Mouse (Mus musculus): ENCODE data around the gene Casp7. TPM values are rescaled to one million over a fixed set of nuclear protein-coding genes. Genes with fewer than 3 reads are reported as not detected.
A peak's percentile ranks its signal among the peaks of the same experiment; 100 is the strongest.
"Not testable (repeated sequence)": the region's sequence is repeated elsewhere in the genome, so short reads cannot be mapped to it uniquely, and the experiment has no call there.

The Casp7 gene
- polyA plus RNA-seq, 1 experiment from 2014 or later = 25.5 TPM

- Histone ChIP-seq H3K9ac (ENCODE audit: low read depth, low read length) (no peak overlapping the region), H3K9me3 (ENCODE audit: control insufficient read depth, low read length) (0 out of 2 replicates have a peak, but pooled peaks cover 3% of the 10 kb centered on the region), H3K36me3 (ENCODE audit: control insufficient read depth, insufficient read depth, low read length) (peaks cover 9% of the 10 kb centered on the region; the same call in 1 of the 2 replicates), H3K27me3 (replicated peaks; ENCODE audit: control insufficient read depth, insufficient read depth, low read length) (no peaks in the 10 kb centered on the region; the same call in 1 of the 2 replicates), H3K4me3 (ENCODE audit: low read length) (no peak overlapping the region), H3K4me1 (ENCODE audit: control insufficient read depth, insufficient read depth, low read depth, low read length) (no peaks in the 10 kb centered on the region), H3K4me2 (ENCODE audit: low read length) (no peak overlapping the region), H3K27ac (ENCODE audit: low read depth, low read length) (no peak overlapping the region)
- ATAC-seq = no peak
- 92% methylated on average over 4 of the region's 4 CpGs for WGBS
Measured at GRCm38 (mm10) chr19:56405824-56406223, 8.9 kb downstream of the Casp7 start.

GRCm38 (mm10) chr19:56406581-56406980 lies 9.7 kb downstream of the Casp7 start:
- peaks cover 9% of the 10 kb centered on the region; the same call in 1 of the 2 replicates for H3K36me3 ChIP-seq (ENCODE audit: control insufficient read depth, insufficient read depth, low read length)
- H3K4me3 ChIP-seq (ENCODE audit: low read length) = no peak overlapping the region
- no peak for ATAC-seq
- H3K9ac ChIP-seq (ENCODE audit: low read depth, low read length) = no peak overlapping the region
- H3K4me1 ChIP-seq (ENCODE audit: control insufficient read depth, insufficient read depth, low read depth, low read length) = no peaks in the 10 kb centered on the region
- 95% methylated on average over 7 of the region's 7 CpGs for WGBS
- no peaks in the 10 kb centered on the region; the same call in 1 of the 2 replicates for H3K27me3 ChIP-seq (replicated peaks; ENCODE audit: control insufficient read depth, insufficient read depth, low read length)
- H3K9me3 ChIP-seq (ENCODE audit: control insufficient read depth, low read length) = 0 out of 2 replicates have a peak, but pooled peaks cover 3% of the 10 kb centered on the region
- no peak overlapping the region for H3K4me2 ChIP-seq (ENCODE audit: low read length)
- H3K27ac ChIP-seq (ENCODE audit: low read depth, low read length) = no peak overlapping the region

- not testable (repeated sequence) for ATAC-seq
- 96% methylated on average over 4 of the region's 4 CpGs for WGBS
Measured at GRCm38 (mm10) chr19:56409884-56410283, 13.0 kb downstream of the Casp7 start.

GRCm38 (mm10) chr19:56418404-56418803 lies 21.5 kb downstream of the Casp7 start:
- Histone ChIP-seq H3K4me1 (ENCODE audit: control insufficient read depth, insufficient read depth, low read depth, low read length) (peaks cover 3% of the 10 kb centered on the region), H3K9ac (ENCODE audit: low read depth, low read length) (no peak overlapping the region), H3K36me3 (ENCODE audit: control insufficient read depth, insufficient read depth, low read length) (no peaks in the 10 kb centered on the region), H3K27me3 (replicated peaks; ENCODE audit: control insufficient read depth, insufficient read depth, low read length) (no peaks in the 10 kb centered on the region), H3K4me2 (ENCODE audit: low read length) (no peak overlapping the region), H3K4me3 (ENCODE audit: low read length) (no peak overlapping the region), H3K27ac (ENCODE audit: low read depth, low read length) (no peak overlapping the region), H3K9me3 (ENCODE audit: control insufficient read depth, low read length) (no peaks in the 10 kb centered on the region)
- no peak for ATAC-seq
- 83% methylated on average over 4 of the region's 4 CpGs for WGBS

More at GRCm38 (mm10) chr19:56409884-56410283, 13.0 kb downstream of the Casp7 start:
- H3K27me3 ChIP-seq (replicated peaks; ENCODE audit: control insufficient read depth, insufficient read depth, low read length); H3K4me1 ChIP-seq (ENCODE audit: control insufficient read depth, insufficient read depth, low read depth, low read length); H3K9me3 ChIP-seq (ENCODE audit: control insufficient read depth, low read length); H3K4me2 ChIP-seq (ENCODE audit: low read length); H3K36me3 ChIP-seq (ENCODE audit: control insufficient read depth, insufficient read depth, low read length); H3K27ac ChIP-seq (ENCODE audit: low read depth, low read length); H3K9ac ChIP-seq (ENCODE audit: low read depth, low read length); H3K4me3 ChIP-seq (ENCODE audit: low read length): not testable (repeated sequence)

- Histone ChIP-seq H3K9ac (ENCODE audit: low read depth, low read length) (no peak overlapping the region), H3K27ac (ENCODE audit: low read depth, low read length) (no peak overlapping the region), H3K27me3 (replicated peaks; ENCODE audit: control insufficient read depth, insufficient read depth, low read length) (no peaks in the 10 kb centered on the region), H3K36me3 (ENCODE audit: control insufficient read depth, insufficient read depth, low read length) (no peaks in the 10 kb centered on the region), H3K4me2 (ENCODE audit: low read length) (no peak overlapping the region), H3K4me3 (ENCODE audit: low read length) (no peak overlapping the region), H3K4me1 (ENCODE audit: control insufficient read depth, insufficient read depth, low read depth, low read length) (peaks cover 7% of the 10 kb centered on the region), H3K9me3 (ENCODE audit: control insufficient read depth, low read length) (no peaks in the 10 kb centered on the region)
- ATAC-seq = no peak
- 81% methylated on average over 9 of the region's 9 CpGs for WGBS
Measured at GRCm38 (mm10) chr19:56419452-56419851, 22.5 kb downstream of the Casp7 start.

GRCm38 (mm10) chr19:56420345-56420744 lies 23.4 kb downstream of the Casp7 start:
- WGBS = 92% methylated on average over 3 of the region's 3 CpGs
- no peak for ATAC-seq

GRCm38 (mm10) chr19:56422476-56423338 lies 25.8 kb downstream of the Casp7 start:
- Histone ChIP-seq H3K36me3 (ENCODE audit: control insufficient read depth, insufficient read depth, low read length) (no peaks in the 10 kb centered on the region), H3K27ac (ENCODE audit: low read depth, low read length) (no peak overlapping the region), H3K9ac (ENCODE audit: low read depth, low read length) (no peak overlapping the region), H3K27me3 (replicated peaks; ENCODE audit: control insufficient read depth, insufficient read depth, low read length) (no peaks in the 10 kb centered on the region), H3K4me3 (ENCODE audit: low read length) (no peak overlapping the region), H3K4me1 (ENCODE audit: control insufficient read depth, insufficient read depth, low read depth, low read length) (peaks cover 15% of the 10 kb centered on the region), H3K9me3 (ENCODE audit: control insufficient read depth, low read length) (no peaks in the 10 kb centered on the region), H3K4me2 (ENCODE audit: low read length) (no peak overlapping the region)
- WGBS = 32% methylated on average over 14 of the region's 14 CpGs
- ATAC-seq = peak; percentile 57

More at GRCm38 (mm10) chr19:56420345-56420744, 23.4 kb downstream of the Casp7 start:
- Histone ChIP-seq H3K36me3 (ENCODE audit: control insufficient read depth, insufficient read depth, low read length) (no peaks in the 10 kb centered on the region), H3K4me3 (ENCODE audit: low read length) (no peak overlapping the region), H3K9me3 (ENCODE audit: control insufficient read depth, low read length) (no peaks in the 10 kb centered on the region), H3K4me2 (ENCODE audit: low read length) (no peak overlapping the region), H3K4me1 (ENCODE audit: control insufficient read depth, insufficient read depth, low read depth, low read length) (peaks cover 7% of the 10 kb centered on the region), H3K27ac (ENCODE audit: low read depth, low read length) (no peak overlapping the region), H3K9ac (ENCODE audit: low read depth, low read length) (no peak overlapping the region), H3K27me3 (replicated peaks; ENCODE audit: control insufficient read depth, insufficient read depth, low read length) (no peaks in the 10 kb centered on the region)

GRCm38 (mm10) chr19:56423370-56423769 lies 26.4 kb downstream of the Casp7 start:
- peaks cover 15% of the 10 kb centered on the region for H3K4me1 ChIP-seq (ENCODE audit: control insufficient read depth, insufficient read depth, low read depth, low read length)
- H3K27ac ChIP-seq (ENCODE audit: low read depth, low read length) = no peak overlapping the region
- no peak overlapping the region for H3K9ac ChIP-seq (ENCODE audit: low read depth, low read length)
- H3K9me3 ChIP-seq (ENCODE audit: control insufficient read depth, low read length) = no peaks in the 10 kb centered on the region
- 0 out of 2 replicates have a peak overlapping the region, but pooled peaks have one; percentile 10 for H3K4me2 ChIP-seq (ENCODE audit: low read length)
- ATAC-seq = peak; percentile 43; the same call in 1 of the 2 replicates
- H3K4me3 ChIP-seq (ENCODE audit: low read length) = no peak overlapping the region
- H3K27me3 ChIP-seq (replicated peaks; ENCODE audit: control insufficient read depth, insufficient read depth, low read length) = no peaks in the 10 kb centered on the region
- no peaks in the 10 kb centered on the region for H3K36me3 ChIP-seq (ENCODE audit: control insufficient read depth, insufficient read depth, low read length)
- WGBS = 49% methylated on average over 12 of the region's 12 CpGs

GRCm38 (mm10) chr19:56424606-56425395 lies 27.9 kb downstream of the Casp7 start:
- H3K9me3 ChIP-seq (ENCODE audit: control insufficient read depth, low read length) = no peaks in the 10 kb centered on the region
- 68% methylated on average over 17 of the region's 17 CpGs for WGBS
- no peak for ATAC-seq

More at GRCm38 (mm10) chr19:56424606-56425395, 27.9 kb downstream of the Casp7 start:
- Histone ChIP-seq H3K27ac (ENCODE audit: low read depth, low read length) (no peak overlapping the region), H3K4me1 (ENCODE audit: control insufficient read depth, insufficient read depth, low read depth, low read length) (peaks cover 15% of the 10 kb centered on the region), H3K4me2 (ENCODE audit: low read length) (no peak overlapping the region), H3K27me3 (replicated peaks; ENCODE audit: control insufficient read depth, insufficient read depth, low read length) (no peaks in the 10 kb centered on the region), H3K36me3 (ENCODE audit: control insufficient read depth, insufficient read depth, low read length) (no peaks in the 10 kb centered on the region), H3K4me3 (ENCODE audit: low read length) (no peak overlapping the region), H3K9ac (ENCODE audit: low read depth, low read length) (no peak overlapping the region)

Data from hindbrain, embryonic 16.5 days (tissue).